Mouse (Mus musculus) CH12.LX (cell line): ENCODE results near the gene Zfp212. TPM values are rescaled to one million over a fixed set of nuclear protein-coding genes. Genes with fewer than 3 reads are reported as not detected.
"Not testable (repeated sequence)": the region's sequence is repeated elsewhere in the genome, so short reads cannot be mapped to it uniquely, and the experiment has no call there.

ENCODE experiments used
- DNase-seq: peaks from one replicate; pipeline ENCODE4 v3.0.0-alpha.2; 2013; ENCODE audit errors: extremely low read depth
- H3K27ac ChIP-seq: 2 replicates; pipeline ENCODE4 v1.5.1; 2012; ENCODE audit warnings: low read depth, mild to moderate bottlenecking, control low read depth, moderate library complexity; ENCODE audit not compliant: insufficient read depth
- H3K27me3 ChIP-seq: replicated peaks from 2 replicates; pipeline ENCODE3; 2012; ENCODE audit warnings: inconsistent platforms
- H3K36me3 ChIP-seq, 2 experiments: replicated peaks in 1 of 2; 2 replicates each; pipeline versions ENCODE3 to v1.6.1; 2012; ENCODE audit warnings: inconsistent platforms in 1 of 2, low read length in 1 of 2, mild to moderate bottlenecking in 1 of 2, mixed read lengths in 1 of 2, moderate library complexity in 1 of 2; ENCODE audit not compliant: control insufficient read depth in 1 of 2, insufficient read depth in 1 of 2
- H3K4me1 ChIP-seq, 2 experiments: 2 replicates each; pipeline ENCODE4 v1.6.1; 2012; ENCODE audit warnings: inconsistent platforms in 1 of 2, moderate library complexity in 1 of 2; ENCODE audit not compliant: insufficient read depth in 2 of 2, control insufficient read depth in 1 of 2
- H3K4me2 ChIP-seq: 2 replicates; pipeline ENCODE4 v1.6.1; 2012; ENCODE audit warnings: low read depth, mild to moderate bottlenecking, control low read depth; ENCODE audit not compliant: poor library complexity, insufficient read depth, severe bottlenecking
- H3K4me3 ChIP-seq, 3 experiments: fragments of 150-350 bp in 1 of 3; sonication (generic) in 1 of 3; replicated peaks in 1 of 3; 2 replicates each; pipeline versions ENCODE3 to v1.5.1; 2011 to 2012; ENCODE audit warnings: low read depth in 2 of 3, low read length in 2 of 3, mild to moderate bottlenecking in 2 of 3, moderate library complexity in 2 of 3, control low read depth in 1 of 3, improper control_type of control experiment in 1 of 3, inconsistent platforms in 1 of 3, mixed read lengths in 1 of 3; ENCODE audit not compliant: poor library complexity in 1 of 3
- H3K79me2 ChIP-seq: replicated peaks from 2 replicates; pipeline ENCODE4 v1.6.1; 2012; ENCODE audit warnings: mild to moderate bottlenecking, moderate library complexity; ENCODE audit not compliant: control insufficient read depth, poor library complexity, insufficient read depth, severe bottlenecking; ENCODE audit errors: extremely low read depth
- H3K9ac ChIP-seq: 2 replicates; pipeline ENCODE4 v1.6.1; 2012; ENCODE audit warnings: low read depth, mild to moderate bottlenecking, control low read depth, moderate library complexity; ENCODE audit not compliant: insufficient read depth
- H3K9me3 ChIP-seq: replicated peaks from 2 replicates; pipeline ENCODE3; 2012; ENCODE audit warnings: low read length, inconsistent platforms, mixed read lengths
- CHD2 ChIP-seq: IDR thresholded peaks from 2 replicates; pipeline ENCODE4 v1.6.1; 2011; ENCODE audit warnings: low read length, improper control_type of control experiment
- CTCF ChIP-seq, 2 experiments: IDR thresholded peaks in 1 of 2; conservative IDR thresholded peaks in 1 of 2; 2 replicates each; pipeline ENCODE4 v1.5.1; 2011 to 2012; ENCODE audit warnings: low read depth in 2 of 2, low read length in 2 of 2, improper control_type of control experiment in 1 of 2, inconsistent platforms in 1 of 2, mild to moderate bottlenecking in 1 of 2, moderate library complexity in 1 of 2
- ETS1 ChIP-seq: conservative IDR thresholded peaks from 2 replicates; pipeline ENCODE4 v1.6.1; 2012; ENCODE audit warnings: low read depth, mild to moderate bottlenecking, inconsistent platforms, low read length, improper control_type of control experiment, moderate library complexity
- GABPA ChIP-seq: IDR thresholded peaks from 2 replicates; pipeline ENCODE4 v1.6.1; 2012; ENCODE audit warnings: low read depth, low read length, improper control_type of control experiment, inconsistent platforms; ENCODE audit not compliant: insufficient replicate concordance
- IRF4 ChIP-seq: IDR thresholded peaks from 2 replicates; pipeline ENCODE4 v1.6.1; 2014; ENCODE audit warnings: low read depth, mild to moderate bottlenecking, inconsistent platforms, low read length, improper control_type of control experiment
- JUN ChIP-seq: IDR thresholded peaks from 2 replicates; pipeline ENCODE4 v1.6.1; 2011; ENCODE audit warnings: low read depth, mild to moderate bottlenecking, low read length, improper control_type of control experiment, moderate library complexity; ENCODE audit not compliant: insufficient read depth
- JUND ChIP-seq: conservative IDR thresholded peaks from 2 replicates; pipeline ENCODE4 v1.6.1; 2011; ENCODE audit warnings: low read depth, low read length, improper control_type of control experiment
- NRF1 ChIP-seq: IDR thresholded peaks from 2 replicates; pipeline ENCODE4 v1.6.1; 2014; ENCODE audit warnings: low read depth, mild to moderate bottlenecking, inconsistent platforms, low read length, improper control_type of control experiment, moderate library complexity
- RAD21 ChIP-seq: IDR thresholded peaks from 2 replicates; pipeline ENCODE4 v1.6.1; 2011; ENCODE audit warnings: low read depth, mild to moderate bottlenecking, low read length, improper control_type of control experiment, moderate library complexity
- UBTF ChIP-seq: IDR thresholded peaks from 2 replicates; pipeline ENCODE4 v1.6.1; 2012; ENCODE audit warnings: low read depth, mild to moderate bottlenecking, inconsistent platforms, low read length, improper control_type of control experiment, moderate library complexity
- USF1 ChIP-seq: IDR thresholded peaks from 2 replicates; pipeline ENCODE4 v1.6.1; 2014; ENCODE audit warnings: low read depth, mild to moderate bottlenecking, inconsistent platforms, low read length, improper control_type of control experiment
- dilution Hi-C: fragments of 300-500 bp; cut with MboI; formaldehyde crosslinking; loops from 2 replicates; pipeline ENCODE4 v1.14.3; 2020; ENCODE audit warnings: low sequenced_read_pairs; ENCODE audit not compliant: extremely low pct_unique_long_range_greater_than_20kb, extremely low pct_ligation_motif_present
- in situ Hi-C: fragments of 300-500 bp; cut with MboI; formaldehyde crosslinking; loops from 3 replicates; pipeline ENCODE4 v1.14.3; 2019; ENCODE audit warnings: low sequenced_read_pairs, low pct_ligation_motif_present, low pct_unique_long_range_greater_than_20kb, mixed read lengths
- polyA plus RNA-seq: library from polyadenylated mRNA; unstranded; fragments of >175 nt; gene quantifications from 2 replicates; pipeline ENCODE4 v1.2.1, GENCODE M21; 2012; ENCODE audit warnings: low read depth; ENCODE audit not compliant: insufficient read length
- total RNA-seq, 2 experiments: library from RNA; depleted of rRNA; stranded (reverse); fragments of 300-350 nt in 1 of 2; fragments of >200 nt in 1 of 2; gene quantifications; 2 replicates each; pipeline ENCODE4 v1.2.3; 2012 to 2014

The Zfp212 gene
- total and polyA plus RNA-seq, 3 experiments: 5.1 to 12.1 (median 6.3) TPM

- no peak for DNase-seq
- Histone ChIP-seq H3K4me1 (peaks cover 0 to 17% of the 10 kb centered on the region in 2 experiments; a peak in 2 of 4 replicates), H3K79me2 (no peaks in the 10 kb centered on the region), H3K27ac (no peak overlapping the region)
- TF ChIP-seq IRF4 (no peak), GABPA (no peak), JUND (no peak), CHD2 (no peak)
- TF ChIP-seq, all 38 proteins: peak for 0
- Histone ChIP-seq H3K36me3 (peaks cover 47 to 78% of the 10 kb centered on the region in 2 experiments), H3K9me3 (no peaks in the 10 kb centered on the region), H3K4me3 (no peak overlapping the region), H3K27me3 (no peaks in the 10 kb centered on the region), H3K9ac (no peak overlapping the region), H3K4me2 (no peak overlapping the region)
- in situ Hi-C loops (no loop called here), dilution Hi-C loops (no loop called here)
Observed at GRCm38 (mm10) chr6:47963051-47963450, 42.8 kb downstream of the Zfp212 start.

- peaks cover 22 to 35% of the 10 kb centered on the region in 2 experiments for H3K36me3 ChIP-seq
- TF ChIP-seq RAD21 (peak; percentile 7), CTCF (conservative IDR thresholded peaks at IDR 0.05 in 1 of 2, IDR thresholded peaks at IDR 0.05 in 1 of 2; ENCODE audit: low read depth in 2 of 2, low read length in 2 of 2) (peak in 1 of 2 experiments; percentile 29; a peak in 1 of 4 replicates)
- H3K4me3 ChIP-seq, H3K4me2 ChIP-seq, dilution Hi-C loops, DNase-seq, H3K79me2 ChIP-seq, H3K27me3 ChIP-seq, H3K4me1 ChIP-seq, H3K9me3 ChIP-seq, H3K27ac ChIP-seq, H3K9ac ChIP-seq, in situ Hi-C loops: not testable (repeated sequence)
Observed at GRCm38 (mm10) chr6:47968166-47968565, 47.9 kb downstream of the Zfp212 start.

- dilution Hi-C loops: no loop called here
Observed at GRCm38 (mm10) chr6:47974599-47974998, 54.3 kb downstream of the Zfp212 start.

More at GRCm38 (mm10) chr6:47974599-47974998, 54.3 kb downstream of the Zfp212 start:
- Histone ChIP-seq H3K4me2 (no peak overlapping the region), H3K36me3 (no peaks in the 10 kb centered on the region), H3K27ac (no peak overlapping the region), H3K27me3 (no peaks in the 10 kb centered on the region), H3K4me1 (peaks cover 0 to 2% of the 10 kb centered on the region in 2 experiments; a peak in 1 of 4 replicates), H3K79me2 (no peaks in the 10 kb centered on the region), H3K4me3 (no peak overlapping the region), H3K9ac (no peak overlapping the region), H3K9me3 (no peaks in the 10 kb centered on the region)
- in situ Hi-C loops: no loop called here
- peak; percentile 15 for DNase-seq
- no peak for TF ChIP-seq ETS1
- TF ChIP-seq NRF1: no peak
- TF ChIP-seq JUN: no peak
- no peak for TF ChIP-seq USF1
- TF ChIP-seq UBTF: no peak
- peak; percentile 10 for TF ChIP-seq RAD21
- peak; percentile 9 to 39; a peak in 2 of 4 replicates for TF ChIP-seq CTCF (conservative IDR thresholded peaks at IDR 0.05 in 1 of 2, IDR thresholded peaks at IDR 0.05 in 1 of 2; ENCODE audit: low read depth in 2 of 2, low read length in 2 of 2)
